ENCODE assay signal across 8 mouse cellular contexts in the genomic region with DNA sequence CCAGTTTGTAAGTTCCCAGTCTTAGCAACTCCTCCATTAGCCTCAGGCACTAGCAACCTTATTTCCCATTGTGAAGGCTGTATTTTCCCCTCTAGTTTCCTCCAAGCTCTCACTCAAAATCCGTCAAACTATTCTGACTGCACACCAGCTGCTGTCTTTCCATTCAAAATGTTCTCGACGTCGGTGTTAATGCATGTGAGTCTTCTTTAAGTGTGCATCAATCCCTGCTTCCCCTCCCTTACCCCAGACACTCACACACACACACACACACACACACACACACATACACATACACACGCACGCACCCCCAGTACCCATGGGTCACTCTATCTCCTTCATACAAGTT. TPM values are rescaled to one million over a fixed set of nuclear protein-coding genes. Genes with fewer than 3 reads are reported as not detected.
DNase-seq lines count a peak whose midpoint lies in the region; ATAC-seq lines count a peak whose summit lies in the region.

No protein-coding gene starts in this region.

- H3K27me3 ChIP-seq in kidney, embryonic 14.5 days (ENCODE audit: control insufficient read depth, insufficient read depth, low read length) = no peaks in the 10 kb centered on the region
- H3K27me3 ChIP-seq in hindbrain, embryonic 13.5 days = no peaks in the 10 kb centered on the region
- H3K27me3 ChIP-seq in midbrain, embryonic 14.5 days (ENCODE audit: control insufficient read depth, insufficient read depth, low read length) = no peaks in the 10 kb centered on the region

- no peak for DNase-seq in kidney, adult 11 months
- DNase-seq in adipocyte (ENCODE audit: low spot score) = peak; percentile 22
- no peak for DNase-seq in midbrain, embryonic 14.5 days
- DNase-seq in frontal cortex, adult 2 months (ENCODE audit: extremely low spot score in 1 of 2, low spot score in 1 of 2) = no peak
- no peak for DNase-seq in adrenal gland, postnatal 14 days
- DNase-seq in embryo, embryonic 10 days (ENCODE audit: low spot score) = no peak

- peak overlapping the region; percentile 96 for H3K4me3 ChIP-seq in kidney, embryonic 14.5 days (ENCODE audit: low read length)
- peak overlapping the region; percentile 88 for H3K4me3 ChIP-seq in hindbrain, embryonic 13.5 days
- peak overlapping the region; percentile 83 for H3K4me3 ChIP-seq in midbrain, embryonic 14.5 days (replicated peaks; ENCODE audit: low read depth, low read length)

- peak overlapping the region; percentile 97 for H3K9ac ChIP-seq in kidney, embryonic 14.5 days (ENCODE audit: low read depth, low read length)
- peak overlapping the region; percentile 94 for H3K9ac ChIP-seq in hindbrain, embryonic 13.5 days
- H3K9ac ChIP-seq in midbrain, embryonic 14.5 days (replicated peaks; ENCODE audit: low read length) = peak overlapping the region; percentile 87

- H3K9me3 ChIP-seq in kidney, embryonic 14.5 days (ENCODE audit: control insufficient read depth, low read length) = no peaks in the 10 kb centered on the region
- no peaks in the 10 kb centered on the region for H3K9me3 ChIP-seq in hindbrain, embryonic 13.5 days
- no peaks in the 10 kb centered on the region for H3K9me3 ChIP-seq in midbrain, embryonic 14.5 days (ENCODE audit: control insufficient read depth, low read length)

- H3K4me2 ChIP-seq in kidney, embryonic 14.5 days (replicated peaks; ENCODE audit: low read depth, low read length) = peak overlapping the region; percentile 77
- H3K4me2 ChIP-seq in hindbrain, embryonic 13.5 days = peak overlapping the region; percentile 63
- peak overlapping the region; percentile 78 for H3K4me2 ChIP-seq in midbrain, embryonic 14.5 days (ENCODE audit: low read length)

- no peaks in the 10 kb centered on the region for H3K36me3 ChIP-seq in kidney, embryonic 14.5 days (ENCODE audit: control insufficient read depth, insufficient read depth, low read length)
- no peaks in the 10 kb centered on the region for H3K36me3 ChIP-seq in hindbrain, embryonic 13.5 days
- 0 out of 2 replicates have a peak, but pooled peaks cover 2% of the 10 kb centered on the region for H3K36me3 ChIP-seq in midbrain, embryonic 14.5 days (ENCODE audit: control insufficient read depth, insufficient read depth, low read length)

- peak overlapping the region; percentile 94; the same call in 1 of the 2 replicates for H3K27ac ChIP-seq in kidney, embryonic 14.5 days (ENCODE audit: low read depth, low read length)
- peak overlapping the region; percentile 99 for H3K27ac ChIP-seq in hindbrain, embryonic 13.5 days
- peak overlapping the region; percentile 99 for H3K27ac ChIP-seq in midbrain, embryonic 14.5 days (replicated peaks; ENCODE audit: low read depth, low read length)

- peaks cover 11% of the 10 kb centered on the region for H3K4me1 ChIP-seq in kidney, embryonic 14.5 days (ENCODE audit: control insufficient read depth, insufficient read depth, low read length)
- H3K4me1 ChIP-seq in hindbrain, embryonic 13.5 days (replicated peaks) = peaks cover 22% of the 10 kb centered on the region
- peaks cover 11% of the 10 kb centered on the region for H3K4me1 ChIP-seq in midbrain, embryonic 14.5 days (ENCODE audit: control insufficient read depth, insufficient read depth, low read length)

- no peak for ATAC-seq in kidney, embryonic 14.5 days (ENCODE audit: low FRiP score, low TSS enrichment)
- no peak for ATAC-seq in hindbrain, embryonic 13.5 days (ENCODE audit: low FRiP score)
- ATAC-seq in midbrain, embryonic 14.5 days (ENCODE audit: low FRiP score, low TSS enrichment) = no peak

- 2% methylated on average over 6 of the region's 6 CpGs for WGBS in kidney, embryonic 14.5 days
- WGBS in hindbrain, embryonic 13.5 days = 1% methylated on average over 6 of the region's 6 CpGs
- under 1% methylated on average over 6 of the region's 6 CpGs for WGBS in midbrain, embryonic 14.5 days

RNA-seq across cellular contexts. Expression of gene Smg7, which starts 1.1 kb away (rescaled TPM):
- polyA plus RNA-seq in kidney, embryonic 14.5 days (2014; fragmentation: Nextera tagmentation; extraction: Ambion mirVana) = 27.9 and 43.1 TPM in 2 replicates
- 33.8 and 37.1 TPM in 2 replicates for polyA plus RNA-seq in hindbrain, embryonic 13.5 days (2015; fragmentation: Nextera tagmentation; extraction: Ambion mirVana)
- 41.7 and 47.3 TPM in 2 replicates for polyA plus RNA-seq in midbrain, embryonic 14.5 days (2014; fragmentation: Nextera tagmentation; extraction: Ambion mirVana)
- polyA plus RNA-seq in frontal cortex, adult 2 months (2012; rRNA removed) = 42.6 and 47.8 TPM in 2 replicates
- 55.5 and 58.0 TPM in 2 replicates for total RNA-seq in adrenal gland, postnatal 14 days (2021)

RNA-seq across cellular contexts. Expression of gene Nmnat2, which starts 53.4 kb away (rescaled TPM):
- 0.79 and 0.93 TPM in 2 replicates for polyA plus RNA-seq in kidney, embryonic 14.5 days (2014; fragmentation: Nextera tagmentation; extraction: Ambion mirVana)
- 68.0 and 70.2 TPM in 2 replicates for polyA plus RNA-seq in hindbrain, embryonic 13.5 days (2015; fragmentation: Nextera tagmentation; extraction: Ambion mirVana)
- 83.2 and 93.7 TPM in 2 replicates for polyA plus RNA-seq in midbrain, embryonic 14.5 days (2014; fragmentation: Nextera tagmentation; extraction: Ambion mirVana)
- polyA plus RNA-seq in frontal cortex, adult 2 months (2012; rRNA removed) = 71.2 and 81.0 TPM in 2 replicates
- 0.96 and 2.6 TPM in 2 replicates for total RNA-seq in adrenal gland, postnatal 14 days (2021)

Comparison
In these comparisons a context has a peak if more than half of its experiments do, and no peak if none do; other contexts are left out.
1. RNA of gene Nmnat2, which starts 53.4 kb away (polyA plus RNA-seq): 83.2 to 93.7 TPM in midbrain, embryonic 14.5 days, 71.2 to 81.0 TPM in frontal cortex, adult 2 months and 68.0 to 70.2 TPM in hindbrain, embryonic 13.5 days; 0.79 to 0.93 TPM in kidney, embryonic 14.5 days; every median in the first group is over 10 times any median in the second.
2. Peak in every context shown above with its lines, with median percentiles within 50 percentile points of each other: H3K27ac ChIP-seq, H3K4me2 ChIP-seq, H3K4me3 ChIP-seq and H3K9ac ChIP-seq.